Mouse (Mus musculus) cerebellum, adult 11-12 months (tissue): ENCODE results near the gene Ddah1.

Source experiments
- DNase-seq: peaks from one replicate; pipeline ENCODE4 v3.0.0; 2022

Ddah1 gene

GRCm38 (mm10) chr3:145758561-145759378, at the start of gene Ddah1:
TSS of gene Ddah1 (plus strand) at chr3:145758675.
- DNase-seq, result peak; percentile 55

GRCm38 (mm10) chr3:145715923-145716322, 42.6 kb upstream of the Ddah1 start:
- DNase-seq, result no peak

GRCm38 (mm10) chr3:145719660-145720059, 38.8 kb upstream of the Ddah1 start:
- no peak for DNase-seq

GRCm38 (mm10) chr3:145725078-145725477, 33.4 kb upstream of the Ddah1 start:
- DNase-seq, result no peak

GRCm38 (mm10) chr3:145728336-145728735, 30.1 kb upstream of the Ddah1 start:
- no peak for DNase-seq

GRCm38 (mm10) chr3:145729531-145729930, 28.9 kb upstream of the Ddah1 start:
- no peak for DNase-seq

- DNase-seq, result no peak
Observed at GRCm38 (mm10) chr3:145730092-145730491, 28.4 kb upstream of the Ddah1 start.

- no peak for DNase-seq
Observed at GRCm38 (mm10) chr3:145734857-145735256, 23.6 kb upstream of the Ddah1 start.

- DNase-seq, result no peak
Observed at GRCm38 (mm10) chr3:145736562-145736961, 21.9 kb upstream of the Ddah1 start.

GRCm38 (mm10) chr3:145738662-145739061, 19.8 kb upstream of the Ddah1 start:
- DNase-seq, result no peak

GRCm38 (mm10) chr3:145739904-145740303, 18.6 kb upstream of the Ddah1 start:
- DNase-seq, result no peak

GRCm38 (mm10) chr3:145743050-145743449, 15.4 kb upstream of the Ddah1 start:
- DNase-seq, result no peak

- no peak for DNase-seq
Observed at GRCm38 (mm10) chr3:145743476-145744027, 14.9 kb upstream of the Ddah1 start.

GRCm38 (mm10) chr3:145748626-145749025, 9.8 kb upstream of the Ddah1 start:
- no peak for DNase-seq

- DNase-seq, result no peak
Observed at GRCm38 (mm10) chr3:145756457-145756856, 2.0 kb upstream of the Ddah1 start.

GRCm38 (mm10) chr3:145757177-145757576, 1.3 kb upstream of the Ddah1 start:
- DNase-seq, result no peak

- no peak for DNase-seq
Observed at GRCm38 (mm10) chr3:145757844-145758243, 631 bp upstream of the Ddah1 start.

GRCm38 (mm10) chr3:145759379-145760209, 1.1 kb downstream of the Ddah1 start:
- no peak for DNase-seq

- DNase-seq, result no peak
Observed at GRCm38 (mm10) chr3:145760547-145760946, 2.1 kb downstream of the Ddah1 start.

GRCm38 (mm10) chr3:145761501-145762170, 3.2 kb downstream of the Ddah1 start:
- DNase-seq, result no peak

GRCm38 (mm10) chr3:145762957-145763641, 4.6 kb downstream of the Ddah1 start:
- no peak for DNase-seq

- DNase-seq, result no peak
Observed at GRCm38 (mm10) chr3:145763642-145763972, 5.1 kb downstream of the Ddah1 start.

GRCm38 (mm10) chr3:145764416-145764815, 5.9 kb downstream of the Ddah1 start:
- no peak for DNase-seq
